Mouse (Mus musculus): ENCODE data around the gene Lmcd1. TPM values are rescaled to one million over a fixed set of nuclear protein-coding genes. Genes with fewer than 3 reads are reported as not detected.

Lmcd1 gene
- polyA plus RNA-seq (2017; shearing (Covaris generic)), result not detected

GRCm38 (mm10) chr6:112273501-112274205, at the start of gene Lmcd1:
Lmcd1 (plus strand) TSS chr6:112273758.

Other genes with a start within 250 kb of the Lmcd1 start
- gene Ssu2, start 114.3 kb downstream of the Lmcd1 start, polyA plus RNA-seq (2017; shearing (Covaris generic)), result not detected
- not detected for gene Cav3, start 185.7 kb downstream of the Lmcd1 start, polyA plus RNA-seq (2017; shearing (Covaris generic))
- gene Oxtr, start 216.2 kb downstream of the Lmcd1 start, polyA plus RNA-seq (2017; shearing (Covaris generic)), result 0.06 TPM